Mouse (Mus musculus) spleen, adult 2 months (tissue): Measurements from ENCODE around the gene Pid1.

Experiments used
- CTCF ChIP-seq: fragments of 200-500 bp; IDR thresholded peaks from 2 replicates; pipeline ENCODE4 v1.5.1; 2011; ENCODE audit warnings: mild to moderate bottlenecking, inconsistent platforms; ENCODE audit not compliant: insufficient read depth, insufficient read length, insufficient replicate concordance; ENCODE audit errors: extremely low read depth
- POLR2A ChIP-seq: fragments of 200-500 bp; IDR thresholded peaks from 2 replicates; pipeline ENCODE4 v1.6.1; 2011; ENCODE audit warnings: low read depth, low read length, inconsistent platforms

GRCm38 (mm10) chr1:84309966-84310460 lies 54.0 kb downstream of the Pid1 start:
- TF ChIP-seq POLR2A: no peak
- no peak for TF ChIP-seq CTCF
